Mouse (Mus musculus) midbrain, embryonic 10.5 days (tissue): ENCODE results near the gene Pard3. TPM values are rescaled to one million over a fixed set of nuclear protein-coding genes. Genes with fewer than 3 reads are reported as not detected.

ENCODE experiments used
- DNase-seq: peaks from one replicate; pipeline ENCODE4 v3.0.0-alpha.2; 2017; ENCODE audit warnings: low spot score
- H3K27ac ChIP-seq: fragments of 300-500 bp; sonication (generic); replicated peaks from 2 replicates; pipeline ENCODE4 v1.5.1; 2016; ENCODE audit warnings: mild to moderate bottlenecking
- H3K27me3 ChIP-seq: fragments of 300-500 bp; sonication (generic); 2 replicates; pipeline ENCODE4 v1.6.1; 2016; ENCODE audit warnings: low read depth, mild to moderate bottlenecking; ENCODE audit not compliant: poor library complexity, severe bottlenecking
- H3K36me3 ChIP-seq: fragments of 300-500 bp; sonication (generic); 2 replicates; pipeline ENCODE4 v1.6.1; 2016; ENCODE audit warnings: mild to moderate bottlenecking, moderate library complexity
- H3K4me1 ChIP-seq: fragments of 300-500 bp; sonication (generic); 2 replicates; pipeline ENCODE4 v1.6.1; 2016
- H3K4me3 ChIP-seq: fragments of 300-500 bp; sonication (generic); 2 replicates; pipeline ENCODE4 v1.5.1; 2016; ENCODE audit warnings: mild to moderate bottlenecking, moderate library complexity
- H3K9me3 ChIP-seq: fragments of 300-500 bp; sonication (generic); replicated peaks from 2 replicates; pipeline ENCODE4 v1.6.1; 2016; ENCODE audit warnings: mild to moderate bottlenecking
- WGBS: fragments of 180-500 bp; shearing (Covaris S2); methylation state at CpG from one replicate; pipeline ENCODE4 v1.1.7; 2016; 5-methylcytosine and 5-hydroxymethylcytosine counted together
- polyA plus RNA-seq: library from polyadenylated mRNA; unstranded; fragments of >200 nt; fragmentation: Nextera tagmentation; extraction: Ambion mirVana; gene quantifications from 2 replicates; pipeline ENCODE4 v1.2.1, GENCODE M21; 2016

Gene Pard3
- polyA plus RNA-seq, 1 experiment from 2014 or later, result 25.1 TPM

GRCm38 (mm10) chr8:127371326-127371949 is 307.7 kb downstream of the Pard3 start:
- H3K27ac ChIP-seq, result no peak overlapping the region
- no peaks in the 10 kb centered on the region for H3K27me3 ChIP-seq
- peaks cover 24% of the 10 kb centered on the region for H3K36me3 ChIP-seq
- 0 out of 2 replicates have a peak, but pooled peaks cover 9% of the 10 kb centered on the region for H3K4me1 ChIP-seq
- H3K9me3 ChIP-seq, result no peaks in the 10 kb centered on the region
- no peak for DNase-seq
- 96% methylated on average over 16 of the region's 16 CpGs for WGBS
- H3K4me3 ChIP-seq, result no peak overlapping the region

DNA sequence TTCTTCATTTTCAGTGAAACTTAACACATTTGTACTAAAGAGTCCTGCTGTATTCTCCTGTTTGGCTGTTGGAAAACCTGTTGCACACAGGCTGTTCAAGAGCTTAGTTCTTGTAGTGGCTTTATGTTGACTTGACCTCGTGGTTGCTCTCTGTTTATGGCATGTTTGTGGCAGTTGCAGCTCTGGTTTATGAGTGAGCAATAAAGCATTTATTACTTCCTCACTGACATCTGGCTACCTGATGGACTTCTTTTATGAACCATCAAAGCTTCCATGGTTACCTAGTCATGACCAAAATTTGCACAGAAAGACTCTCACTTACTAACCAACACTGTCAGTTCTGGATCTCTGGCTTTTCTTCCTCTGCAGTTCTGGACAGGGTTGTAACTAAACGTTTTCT is 314.1 kb downstream of the Pard3 start:
- peaks cover 4% of the 10 kb centered on the region; the same call in 1 of the 2 replicates for H3K4me1 ChIP-seq

GRCm38 (mm10) chr8:127378994-127379858 is 315.5 kb downstream of the Pard3 start:
- 0 out of 2 replicates have a peak overlapping the region, but pooled peaks have one; percentile 23 for H3K27ac ChIP-seq
- H3K9me3 ChIP-seq, result no peaks in the 10 kb centered on the region
- H3K4me1 ChIP-seq, result peaks cover 4% of the 10 kb centered on the region; the same call in 1 of the 2 replicates
- no peak overlapping the region for H3K4me3 ChIP-seq
- H3K27me3 ChIP-seq, result no peaks in the 10 kb centered on the region
- H3K36me3 ChIP-seq, result peaks cover 44% of the 10 kb centered on the region
- WGBS, result 66% methylated on average over 11 of the region's 11 CpGs
- DNase-seq, result no peak

More for the DNA sequence above, 314.1 kb downstream of the Pard3 start:
- peaks cover 30% of the 10 kb centered on the region for H3K36me3 ChIP-seq
- H3K27ac ChIP-seq, result no peak overlapping the region
- H3K4me3 ChIP-seq, result no peak overlapping the region
- H3K9me3 ChIP-seq, result no peaks in the 10 kb centered on the region
- DNase-seq, result no peak
- H3K27me3 ChIP-seq, result no peaks in the 10 kb centered on the region
- 72% methylated on average over 2 of the region's 2 CpGs for WGBS

DNA sequence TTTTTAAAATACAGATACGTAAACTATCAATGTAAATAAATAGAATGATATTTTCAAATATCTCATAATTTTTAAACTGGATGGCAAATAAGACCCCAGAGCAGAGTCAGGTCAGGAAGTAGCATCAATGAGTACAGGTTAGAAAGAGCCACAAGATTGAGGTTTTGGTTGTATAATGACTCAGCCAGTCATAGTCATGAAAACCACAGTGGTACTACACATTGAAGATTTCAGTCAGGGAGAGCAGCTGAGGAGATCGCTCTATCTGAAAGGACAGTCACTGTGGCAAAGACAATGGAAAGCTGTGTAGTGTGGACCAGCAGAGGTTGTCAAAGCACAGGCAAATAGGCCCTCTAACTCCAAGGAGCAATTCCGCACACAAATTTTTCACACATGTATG is 317.6 kb downstream of the Pard3 start:
- Histone ChIP-seq H3K9me3 (no peaks in the 10 kb centered on the region), H3K4me3 (no peak overlapping the region), H3K4me1 (peaks cover 4% of the 10 kb centered on the region; the same call in 1 of the 2 replicates), H3K36me3 (peaks cover 58% of the 10 kb centered on the region), H3K27ac (no peak overlapping the region), H3K27me3 (no peaks in the 10 kb centered on the region)
- DNase-seq, result no peak
- WGBS, result 94% methylated on average over 3 of the region's 3 CpGs

- Histone ChIP-seq H3K27ac (no peak overlapping the region), H3K36me3 (peaks cover 48% of the 10 kb centered on the region), H3K9me3 (no peaks in the 10 kb centered on the region; the same call in 1 of the 2 replicates), H3K4me3 (no peak overlapping the region), H3K4me1 (peaks cover 8% of the 10 kb centered on the region), H3K27me3 (no peaks in the 10 kb centered on the region)
- DNase-seq, result no peak
Observed at GRCm38 (mm10) chr8:127392700-127393099, 329.0 kb downstream of the Pard3 start.

DNA sequence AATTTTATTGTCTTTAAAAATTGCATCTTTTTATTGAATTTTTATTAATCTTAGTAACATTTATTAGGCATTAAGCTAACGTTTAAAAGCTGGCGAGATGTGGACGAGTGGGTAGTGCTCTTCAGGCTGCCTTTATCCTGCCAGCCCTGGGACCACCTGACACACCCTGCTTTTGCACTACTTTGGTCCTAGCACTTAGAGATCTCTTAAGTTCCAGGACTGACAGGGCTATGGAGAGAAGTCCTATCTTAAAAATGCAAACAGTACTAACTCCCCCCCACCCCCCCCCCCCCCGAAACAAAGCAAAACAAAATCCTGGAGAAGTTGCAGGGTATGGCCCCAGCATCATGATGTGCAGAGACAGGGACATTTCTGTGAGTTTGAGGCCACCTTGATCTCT is 331.8 kb downstream of the Pard3 start:
- H3K9me3 ChIP-seq, result no peaks in the 10 kb centered on the region
- peaks cover 44% of the 10 kb centered on the region for H3K36me3 ChIP-seq
- no peaks in the 10 kb centered on the region for H3K27me3 ChIP-seq
- DNase-seq, result no peak
- WGBS, result 83% methylated on average over 4 of the region's 4 CpGs
- H3K4me1 ChIP-seq, result peaks cover 8% of the 10 kb centered on the region
- no peak overlapping the region for H3K4me3 ChIP-seq
- no peak overlapping the region for H3K27ac ChIP-seq

GRCm38 (mm10) chr8:127405815-127406214 is 342.1 kb downstream of the Pard3 start:
- Histone ChIP-seq H3K9me3 (no peaks in the 10 kb centered on the region), H3K27ac (no peak overlapping the region)

DNA sequence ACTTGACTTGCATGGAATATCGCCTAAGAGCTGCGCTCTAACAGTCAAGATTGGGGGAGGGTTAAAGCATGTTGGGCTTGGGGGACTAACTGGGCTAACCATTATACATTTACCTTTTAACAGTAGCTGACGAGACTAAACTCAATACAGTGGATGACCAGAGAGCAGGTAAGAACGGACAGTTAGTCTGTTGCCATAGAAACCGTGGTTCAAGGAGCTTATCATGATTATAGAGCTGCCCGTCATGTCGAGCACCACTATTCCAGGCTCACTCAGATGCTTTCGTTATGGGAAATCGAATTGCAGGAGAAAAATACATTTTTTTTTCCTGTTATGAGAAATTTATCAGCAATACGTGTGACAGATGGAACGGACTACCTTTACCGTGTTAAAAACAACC is 346.9 kb downstream of the Pard3 start:
- H3K36me3 ChIP-seq, result peaks cover 26% of the 10 kb centered on the region
- H3K27ac ChIP-seq, result no peak overlapping the region
- DNase-seq, result no peak
- H3K4me3 ChIP-seq, result no peak overlapping the region
- WGBS, result 94% methylated on average over 12 of the region's 12 CpGs
- no peaks in the 10 kb centered on the region for H3K27me3 ChIP-seq
- no peaks in the 10 kb centered on the region for H3K9me3 ChIP-seq
- H3K4me1 ChIP-seq, result peaks cover 4% of the 10 kb centered on the region; the same call in 1 of the 2 replicates

More at GRCm38 (mm10) chr8:127405815-127406214, 342.1 kb downstream of the Pard3 start:
- Histone ChIP-seq H3K4me3 (no peak overlapping the region), H3K27me3 (no peaks in the 10 kb centered on the region), H3K36me3 (peaks cover 25% of the 10 kb centered on the region), H3K4me1 (peaks cover 5% of the 10 kb centered on the region; the same call in 1 of the 2 replicates)
- DNase-seq, result no peak

DNA sequence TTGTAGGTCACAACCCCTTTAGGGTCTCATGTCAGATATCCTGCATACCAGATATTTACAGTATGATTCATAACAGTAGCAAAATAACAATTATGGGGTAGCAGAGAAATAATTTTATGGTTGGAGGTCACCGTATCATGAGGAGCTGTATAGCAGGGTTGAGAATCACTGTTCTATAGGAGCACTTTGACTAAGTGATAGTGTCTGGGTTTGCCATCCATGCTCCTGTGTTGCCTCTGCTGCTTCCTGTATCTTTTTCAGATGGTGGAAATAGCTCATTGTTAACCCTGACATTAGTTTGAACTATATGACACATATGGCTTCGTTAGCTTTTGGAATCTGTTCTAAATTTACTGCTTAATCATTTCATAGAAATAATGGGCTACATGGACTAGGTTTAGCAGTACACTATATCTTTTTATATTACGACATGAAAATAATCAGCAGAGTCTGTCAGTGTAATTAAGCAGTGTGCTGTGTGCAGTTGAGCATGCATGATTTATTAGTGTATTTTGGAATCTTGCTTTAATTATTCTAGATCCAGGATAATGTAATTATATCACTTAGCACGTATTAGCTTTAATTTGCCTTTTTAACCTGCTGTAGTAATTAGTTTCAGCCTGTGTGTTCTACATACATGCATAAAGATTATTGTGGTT is 347.6 kb downstream of the Pard3 start:
- peaks cover 27% of the 10 kb centered on the region for H3K36me3 ChIP-seq
- no peaks in the 10 kb centered on the region for H3K27me3 ChIP-seq
- no peak overlapping the region for H3K4me3 ChIP-seq
- no peak for DNase-seq
- H3K27ac ChIP-seq, result no peak overlapping the region
- H3K4me1 ChIP-seq, result no peaks in the 10 kb centered on the region
- no peaks in the 10 kb centered on the region for H3K9me3 ChIP-seq
- WGBS, result 92% methylated on average over 4 of the region's 4 CpGs

DNA sequence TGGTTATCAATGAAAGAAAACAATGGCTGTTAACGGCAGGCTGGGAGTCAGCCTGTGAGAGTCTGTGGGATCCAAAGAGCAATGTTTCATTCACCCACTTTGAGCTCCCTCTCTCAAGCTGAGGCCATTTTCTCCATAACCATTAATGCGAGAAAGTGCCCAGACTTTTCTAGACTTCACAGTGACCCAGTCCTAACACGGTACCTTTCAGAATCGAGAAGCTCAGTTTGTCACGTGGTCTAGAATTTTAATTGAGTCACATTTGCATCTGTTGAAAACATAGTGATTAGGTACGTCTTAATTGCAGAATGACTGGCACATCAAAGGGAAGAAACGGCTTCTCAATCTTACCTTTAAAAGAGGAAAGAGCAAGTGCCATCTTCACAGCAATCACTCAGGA is 359.3 kb downstream of the Pard3 start:
- Histone ChIP-seq H3K4me1 (peaks cover 8% of the 10 kb centered on the region; the same call in 1 of the 2 replicates), H3K27me3 (no peaks in the 10 kb centered on the region), H3K9me3 (no peaks in the 10 kb centered on the region), H3K36me3 (peaks cover 48% of the 10 kb centered on the region), H3K4me3 (no peak overlapping the region), H3K27ac (no peak overlapping the region)
- WGBS, result 69% methylated on average over 7 of the region's 7 CpGs
- no peak for DNase-seq

- Histone ChIP-seq H3K27ac (no peak overlapping the region), H3K4me1 (peaks cover 8% of the 10 kb centered on the region; the same call in 1 of the 2 replicates), H3K4me3 (no peak overlapping the region), H3K27me3 (no peaks in the 10 kb centered on the region), H3K9me3 (no peaks in the 10 kb centered on the region), H3K36me3 (peaks cover 39% of the 10 kb centered on the region)
- 95% methylated on average over 13 of the region's 13 CpGs for WGBS
- no peak for DNase-seq
Observed at GRCm38 (mm10) chr8:127424211-127424916, 360.7 kb downstream of the Pard3 start.

- H3K27me3 ChIP-seq, result no peaks in the 10 kb centered on the region
Observed at GRCm38 (mm10) chr8:127426857-127427256, 363.2 kb downstream of the Pard3 start.

More at GRCm38 (mm10) chr8:127426857-127427256, 363.2 kb downstream of the Pard3 start:
- Histone ChIP-seq H3K27ac (no peak overlapping the region), H3K4me3 (no peak overlapping the region), H3K36me3 (peaks cover 18% of the 10 kb centered on the region), H3K9me3 (no peaks in the 10 kb centered on the region), H3K4me1 (peaks cover 11% of the 10 kb centered on the region; the same call in 1 of the 2 replicates)
- 86% methylated on average over 5 of the region's 5 CpGs for WGBS
- no peak for DNase-seq
